Mouse (Mus musculus) adrenal gland, adult 2 months (tissue): ENCODE results near the gene Adat1. TPM values are rescaled to one million over a fixed set of nuclear protein-coding genes. Genes with fewer than 3 reads are reported as not detected.
"Not testable (repeated sequence)": the region's sequence is repeated elsewhere in the genome, so short reads cannot be mapped to it uniquely, and the experiment has no call there.

Source experiments
- DNase-seq: peaks from one replicate; pipeline ENCODE4 v3.0.0; 2021
- polyA plus RNA-seq: library from polyadenylated mRNA; depleted of rRNA; stranded (reverse); fragments of >200 nt; gene quantifications from 2 replicates; pipeline ENCODE4 v1.2.3, GENCODE M21; 2012; rRNA removed
- total RNA-seq, 2 experiments: library from RNA; stranded (reverse); gene quantifications; 2 replicates each; pipeline ENCODE4 v1.2.3; 2021

Adat1 gene
- total and polyA plus RNA-seq, 3 experiments, result 1.9 to 3.5 (median 3.3) TPM

DNA sequence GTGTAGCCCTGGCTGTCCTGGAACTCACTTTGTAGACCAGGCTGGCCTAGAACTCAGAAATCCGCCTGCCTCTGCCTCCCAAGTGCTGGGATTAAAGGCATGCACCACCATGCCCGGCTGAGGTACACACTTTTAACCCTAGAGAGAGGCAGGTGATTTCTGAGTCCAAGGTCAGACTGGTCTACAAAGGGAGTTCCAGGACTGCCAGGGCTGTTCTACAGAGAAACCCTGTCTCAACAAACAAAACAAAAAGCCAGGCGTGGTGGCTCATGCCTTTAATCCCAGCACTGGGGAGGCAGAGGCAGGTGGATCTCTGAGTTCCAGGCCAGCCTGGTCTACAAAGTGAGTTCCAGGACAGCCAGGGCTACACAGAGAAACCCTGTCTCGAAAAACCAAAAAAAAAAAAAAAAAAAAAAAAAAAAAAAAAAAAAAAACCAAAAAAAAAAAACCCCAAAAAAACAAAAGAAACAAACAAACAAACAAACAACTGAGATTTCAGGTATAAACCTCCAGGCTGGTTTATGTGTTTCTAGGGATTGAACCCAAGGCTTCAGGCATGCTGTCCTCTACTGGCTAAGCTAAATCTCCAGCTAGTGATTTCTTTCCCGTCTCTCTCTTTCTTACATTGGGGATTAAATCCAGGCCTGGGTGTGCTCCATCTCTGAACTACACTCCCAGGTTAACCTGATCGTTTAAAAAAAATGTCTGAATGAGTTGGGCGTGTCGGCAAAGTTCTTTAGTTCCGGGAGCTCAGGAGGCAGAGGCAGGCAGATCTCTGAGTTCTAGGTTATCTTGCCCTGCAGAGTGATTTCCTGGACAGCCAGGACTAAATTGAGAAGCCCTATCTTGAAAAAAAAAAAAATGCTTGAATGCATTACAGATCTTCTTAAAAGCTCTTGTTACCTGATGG, 53.8 kb downstream of the Adat1 start:
- DNase-seq, result not testable (repeated sequence)

DNA sequence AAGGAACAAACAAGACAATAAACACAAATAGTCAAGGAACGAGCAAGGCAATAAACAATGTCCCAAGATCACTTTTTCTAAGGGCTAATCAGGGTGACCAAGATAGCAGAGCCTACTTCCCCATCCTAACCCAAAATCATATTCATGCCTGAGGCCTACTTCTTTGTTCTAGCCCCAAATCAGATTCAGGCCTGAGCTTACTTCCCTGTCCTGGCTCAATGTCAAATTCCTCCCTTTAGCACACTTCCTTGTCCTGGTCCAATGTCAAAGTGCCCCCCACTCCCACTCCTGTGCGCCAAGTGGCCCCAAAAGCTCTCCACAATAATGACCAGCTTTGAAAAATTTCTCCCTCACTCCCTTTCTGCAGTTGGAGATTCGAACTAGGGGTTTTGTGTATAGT, 54.9 kb downstream of the Adat1 start:
- DNase-seq, result no peak

DNA sequence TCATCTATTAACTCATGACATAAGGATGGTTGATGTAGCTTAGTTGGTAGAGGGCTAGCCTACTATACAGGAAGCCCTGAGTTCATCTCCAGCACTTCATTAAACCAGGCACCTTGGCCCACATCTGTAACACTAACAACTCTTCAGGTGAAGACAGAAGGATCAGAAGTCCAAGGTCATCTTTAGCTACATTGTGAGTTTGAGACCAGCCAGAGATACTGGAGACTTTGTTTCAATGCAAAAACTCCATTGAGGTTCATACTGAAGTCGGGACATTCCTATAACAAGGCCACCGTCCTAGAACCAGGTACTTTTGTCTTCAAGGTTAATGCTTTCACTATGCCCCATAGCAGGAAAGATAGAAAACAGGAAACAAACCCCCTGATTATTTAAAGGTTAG, 57.9 kb downstream of the Adat1 start:
- no peak for DNase-seq

DNA sequence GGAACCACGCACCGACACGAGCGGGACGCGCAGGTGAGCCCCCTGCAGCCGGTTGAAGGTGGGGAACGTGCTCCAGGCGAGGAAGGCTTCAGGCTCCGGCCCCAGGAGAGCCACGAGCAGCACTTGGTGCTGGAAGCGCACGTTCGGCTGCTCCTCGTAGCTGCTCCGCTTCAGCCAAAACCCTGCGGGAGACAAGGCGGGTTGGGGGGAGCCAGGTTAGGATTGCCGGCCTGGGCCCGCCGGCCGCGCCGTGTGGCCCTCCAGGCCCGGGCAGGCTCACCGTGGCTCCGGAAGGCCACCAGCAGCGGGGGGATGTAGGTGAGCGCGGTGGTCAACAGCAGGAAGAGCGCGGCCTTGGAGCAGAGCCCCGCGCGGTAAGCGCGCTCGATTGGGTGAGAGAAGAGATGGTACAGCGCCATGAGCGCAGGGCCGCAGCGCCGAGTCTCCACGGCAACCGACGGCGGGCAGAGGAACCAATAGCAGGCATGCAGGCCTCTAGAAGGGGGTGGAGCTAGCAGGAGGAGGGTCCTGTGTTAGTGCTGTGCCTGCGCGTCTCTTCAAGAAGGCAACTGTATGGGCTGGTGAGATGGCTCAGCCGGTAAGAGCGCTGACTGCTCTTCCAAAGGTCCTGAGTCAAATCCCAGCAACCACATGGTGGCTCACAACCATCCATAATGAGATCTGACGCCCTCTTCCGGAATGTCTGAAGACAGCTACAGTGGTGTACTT, 58.6 kb downstream of the Adat1 start, which contains the start of gene Tmem231:
TSS of gene Tmem231 (minus strand) at position 534 of the 729 bp plus-strand sequence.
- DNase-seq, result peak; percentile 94

DNA sequence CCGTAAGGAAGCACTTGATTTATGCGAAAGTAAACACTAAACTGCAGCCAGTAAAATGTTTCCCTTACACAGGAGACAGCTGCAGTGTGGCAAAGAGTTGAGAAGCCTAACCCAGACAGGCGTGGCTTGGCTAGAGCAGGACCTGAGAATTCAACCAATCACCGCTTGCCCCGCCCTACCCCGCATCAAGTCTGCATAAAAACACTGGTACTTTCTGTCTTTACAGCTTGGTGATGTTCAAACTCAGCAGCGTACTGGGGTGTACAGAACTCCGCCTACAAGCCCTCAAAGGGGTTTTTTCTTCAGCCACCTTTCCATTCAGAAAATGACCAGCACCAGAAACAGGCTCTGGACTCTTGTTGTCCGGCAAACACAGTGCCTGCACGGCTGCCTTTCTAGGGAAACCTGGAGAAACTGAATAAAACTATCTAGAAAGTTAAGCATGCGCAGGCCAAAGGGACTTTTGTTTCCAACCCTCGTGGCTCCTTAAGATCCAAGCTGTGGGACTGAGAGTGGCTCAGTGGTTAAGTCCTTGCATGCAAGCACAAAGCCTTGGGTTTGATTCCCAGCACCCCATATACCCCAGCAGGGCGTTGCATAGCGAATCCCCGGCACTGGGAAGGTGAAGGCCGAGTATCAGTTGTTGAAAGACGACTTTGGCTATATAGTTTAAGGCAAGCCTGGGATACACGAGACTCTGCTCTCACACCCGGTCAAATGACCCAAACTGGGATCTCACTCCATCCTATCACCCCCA, 59.3 kb downstream of the Adat1 start:
- peak; percentile 73 for DNase-seq

DNA sequence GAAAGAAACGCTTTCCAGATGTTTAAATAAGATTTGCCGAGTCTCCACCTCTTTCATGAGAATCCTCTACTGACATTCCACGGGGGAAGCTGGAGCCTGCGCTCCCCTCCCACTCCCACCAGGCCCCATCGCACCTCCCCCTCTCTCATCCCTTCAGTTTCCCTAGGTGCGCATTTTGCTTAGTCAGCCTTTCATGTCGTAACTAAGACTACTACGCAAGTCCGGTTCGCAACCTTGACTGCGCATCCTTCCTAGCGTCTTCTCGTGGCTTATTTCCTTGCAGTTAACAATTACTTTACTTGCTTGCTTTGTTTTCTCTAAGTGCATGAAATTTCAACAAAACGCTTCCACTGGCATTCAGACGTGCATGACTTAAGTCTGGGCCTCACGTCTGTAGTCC, 60.4 kb downstream of the Adat1 start:
- DNase-seq, result no peak

DNA sequence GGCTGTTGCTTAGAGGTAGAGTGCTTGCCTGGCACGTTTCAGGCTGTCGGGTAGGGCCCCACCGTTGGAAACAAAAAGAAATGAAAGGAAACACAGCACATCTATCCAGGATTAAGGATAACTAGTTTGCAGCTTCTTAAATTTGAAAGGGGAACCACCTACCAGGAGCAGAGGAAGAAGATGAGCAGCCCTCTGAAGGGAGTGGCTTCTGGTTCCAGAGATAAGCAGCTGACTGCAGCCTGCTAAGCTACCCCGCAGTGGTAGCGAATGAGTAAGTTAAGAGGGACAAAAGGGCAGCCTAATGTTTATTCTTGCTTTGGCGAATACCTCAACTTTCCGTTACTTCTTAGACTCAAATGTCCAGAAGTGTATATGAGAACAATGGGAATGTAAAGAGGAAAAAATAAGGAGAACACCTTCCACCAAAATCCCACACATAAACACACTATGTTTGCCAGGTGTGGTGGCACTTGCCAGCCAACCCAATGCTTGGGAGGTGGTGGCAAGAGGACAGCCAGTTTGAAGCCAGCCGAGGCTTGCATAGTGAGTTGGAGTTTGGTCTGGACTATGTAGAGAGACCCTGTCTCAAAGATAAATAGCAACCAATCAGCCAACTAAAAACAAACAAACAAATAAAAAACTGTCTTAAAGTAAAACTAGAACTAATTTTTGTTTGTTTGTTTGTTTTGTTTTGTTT, 62.3 kb downstream of the Adat1 start:
- DNase-seq, result no peak

DNA sequence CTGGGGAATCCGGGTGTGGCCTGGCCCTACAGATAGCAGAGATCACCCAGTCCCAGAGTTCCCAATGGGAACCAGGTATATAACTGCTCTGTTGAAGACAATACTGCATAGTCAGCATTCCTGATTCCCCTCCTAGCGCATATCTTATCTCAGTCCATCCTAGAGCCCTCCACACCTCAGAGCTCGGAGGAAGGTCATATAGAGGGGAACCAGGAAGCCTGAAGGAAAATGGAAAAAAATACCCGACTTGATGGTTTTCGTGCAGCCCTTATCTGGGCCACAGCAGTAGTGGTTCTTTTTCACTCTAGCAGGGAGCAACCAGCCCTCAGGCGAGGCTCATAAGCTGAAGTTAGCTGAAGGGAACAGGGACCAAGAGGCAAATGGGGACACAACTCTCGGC, 67.1 kb downstream of the Adat1 start:
- DNase-seq, result no peak

DNA sequence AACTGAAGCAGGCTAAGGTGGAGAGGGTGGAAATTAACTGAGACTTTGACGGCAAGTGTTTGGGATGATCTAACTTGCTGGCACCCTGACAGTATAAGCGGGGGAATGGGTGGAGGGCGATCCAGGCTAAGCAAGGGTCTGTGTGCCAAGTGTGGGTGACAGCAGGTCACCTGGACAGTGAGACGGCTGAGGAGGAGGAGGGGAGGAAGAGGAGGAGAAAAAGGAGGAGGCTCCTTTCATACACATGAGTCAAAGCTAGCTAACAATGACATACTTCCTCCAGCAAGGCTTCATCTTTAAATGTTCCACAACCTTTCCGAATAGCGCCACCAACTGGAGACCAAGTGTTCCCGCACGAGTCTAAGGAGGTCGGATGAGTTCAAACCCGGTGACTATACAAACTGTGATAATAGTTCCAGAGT, 68.7 kb downstream of the Adat1 start:
- peak; percentile 69 for DNase-seq

DNA sequence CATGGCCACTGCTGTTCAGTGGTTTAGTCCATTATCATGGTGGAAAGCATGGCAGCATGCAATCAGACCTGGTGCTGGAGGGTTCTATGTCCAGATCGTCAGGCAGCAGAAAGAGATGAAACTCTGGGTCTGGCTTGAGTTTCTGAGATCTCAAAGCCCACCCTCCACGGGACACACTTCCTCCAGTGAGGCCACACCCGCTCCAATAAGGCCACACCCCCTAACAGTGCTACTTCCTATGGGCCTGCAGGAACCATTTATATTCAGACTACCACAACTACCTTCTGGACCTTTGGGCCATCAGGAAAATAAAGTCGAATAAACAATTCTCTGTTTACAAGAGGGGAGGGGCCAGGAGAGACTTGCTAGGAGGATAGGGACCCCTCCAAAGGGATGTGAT, 71.1 kb downstream of the Adat1 start:
- DNase-seq, result no peak

DNA sequence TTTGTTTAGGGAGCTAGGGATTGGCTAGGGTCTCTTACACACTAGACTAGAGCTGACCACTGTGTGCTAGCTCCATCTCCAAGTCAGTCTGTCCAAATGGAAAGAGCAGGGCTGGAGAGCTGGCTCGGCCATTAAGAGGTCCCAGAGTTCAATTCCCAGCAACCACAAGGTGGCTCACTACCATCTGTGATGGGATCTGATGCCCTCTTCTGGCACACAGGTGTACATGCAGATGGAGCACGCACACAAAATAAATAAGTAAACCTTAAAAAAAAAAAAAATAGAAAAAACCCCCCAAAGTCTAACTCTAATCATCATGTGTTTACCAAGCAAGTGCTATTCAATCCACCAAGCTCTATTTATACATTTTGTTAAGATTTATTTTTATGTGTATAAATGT, 72.4 kb downstream of the Adat1 start:
- DNase-seq, result no peak

Other genes with a start within 250 kb of the Adat1 start
- gene Bcar1, start 248.5 kb downstream of the Adat1 start, total RNA-seq, result 10 to 100 TPM; 76.9 to 91.2 TPM
- gene Bcar1, start 248.5 kb downstream of the Adat1 start, polyA plus RNA-seq, result 204 and 210 TPM in 2 replicates
- 10 to 100 TPM; 71.7 to 78.9 TPM for gene Cfdp1, start 138.0 kb downstream of the Adat1 start, total RNA-seq
- 0.90 and 0.94 TPM in 2 replicates for gene Cfdp1, start 138.0 kb downstream of the Adat1 start, polyA plus RNA-seq
- 1 to 10 TPM; 5.0 to 6.8 TPM for gene Tmem170, start 115.6 kb downstream of the Adat1 start, total RNA-seq
- 1.3 and 1.5 TPM in 2 replicates for gene Tmem170, start 115.6 kb downstream of the Adat1 start, polyA plus RNA-seq
- not detected for gene Chst5, start 81.9 kb downstream of the Adat1 start, total RNA-seq
- gene Chst5, start 81.9 kb downstream of the Adat1 start, polyA plus RNA-seq, result not detected in 2 replicates
- 10 to 100 TPM in 1 of 2 experiments, 1 to 10 TPM in 1; 6.0 to 10.2 TPM for gene Tmem231, start 58.4 kb downstream of the Adat1 start, total RNA-seq
- gene Tmem231, start 58.4 kb downstream of the Adat1 start, polyA plus RNA-seq, result 9.4 and 9.9 TPM in 2 replicates
- gene Gabarapl2, start 51.6 kb downstream of the Adat1 start, total RNA-seq, result 100 to 1,000 TPM; 124 to 166 TPM
- 15.0 and 15.4 TPM in 2 replicates for gene Gabarapl2, start 51.6 kb downstream of the Adat1 start, polyA plus RNA-seq
- gene Kars, start 19.0 kb upstream of the Adat1 start, total RNA-seq, result 100 to 1,000 TPM; 105 to 115 TPM
- 18.1 and 21.3 TPM in 2 replicates for gene Kars, start 19.0 kb upstream of the Adat1 start, polyA plus RNA-seq
- 10 to 100 TPM; 20.1 to 22.7 TPM for gene Terf2ip, start 19.1 kb upstream of the Adat1 start, total RNA-seq
- gene Terf2ip, start 19.1 kb upstream of the Adat1 start, polyA plus RNA-seq, result 15.4 and 16.3 TPM in 2 replicates
- not detected for gene Gm6793, start 22.7 kb upstream of the Adat1 start, total RNA-seq
- gene Gm6793, start 22.7 kb upstream of the Adat1 start, polyA plus RNA-seq, result not detected in 2 replicates